Mouse (Mus musculus): ENCODE results near the gene Neurl1a.

Neurl1a gene

DNA sequence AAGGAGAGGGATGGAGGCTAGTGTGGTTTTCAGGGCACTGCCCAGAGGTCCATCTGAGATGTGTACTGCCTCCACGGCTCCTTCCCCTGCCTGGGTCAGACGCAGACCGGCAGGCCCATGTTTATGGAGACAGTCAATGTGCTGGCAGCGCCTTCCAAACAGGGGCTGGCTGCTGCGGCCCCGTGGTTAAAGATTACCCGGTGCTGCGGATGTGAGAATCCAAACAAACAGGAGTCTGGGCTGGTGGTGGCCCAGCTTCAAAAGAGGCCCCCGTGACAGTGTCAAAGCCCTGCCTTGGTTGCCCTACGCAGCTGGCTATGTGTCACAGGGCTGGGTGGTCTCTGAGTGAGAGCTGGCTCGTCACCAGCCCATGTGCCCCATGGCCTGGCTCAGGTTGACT lies 69.2 kb downstream of the Neurl1a start:
- DNase-seq (ENCODE audit: low spot score in 2 of 2): no peak

- DNase-seq (ENCODE audit: low spot score in 2 of 2): no peak
Observed at GRCm38 (mm10) chr19:47248296-47248695, 69.7 kb downstream of the Neurl1a start.

- no peak for DNase-seq (ENCODE audit: low spot score in 2 of 2)
Observed at GRCm38 (mm10) chr19:47248906-47249568, 70.4 kb downstream of the Neurl1a start.

DNA sequence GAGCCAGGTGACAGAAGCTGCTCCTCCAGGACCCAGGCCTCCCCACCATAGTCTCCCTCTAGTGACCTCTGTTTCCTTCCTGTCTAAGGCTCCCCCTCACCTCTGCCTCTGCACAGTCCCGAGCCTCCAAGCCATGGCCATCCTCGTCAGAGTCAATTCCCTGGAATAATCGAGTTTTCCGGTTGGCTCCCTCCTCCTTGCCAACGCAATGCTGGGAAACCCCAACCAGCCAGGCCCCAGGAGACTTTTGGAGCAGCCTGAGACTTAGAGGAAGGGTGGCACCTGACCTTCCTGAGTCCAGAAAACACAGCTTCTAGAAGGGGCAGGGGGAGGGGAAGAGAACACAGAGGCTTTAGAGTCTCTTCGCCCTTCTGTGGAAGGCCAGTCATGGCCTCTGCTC lies 72.3 kb downstream of the Neurl1a start:
- DNase-seq (ENCODE audit: low spot score in 2 of 2): no peak

DNA sequence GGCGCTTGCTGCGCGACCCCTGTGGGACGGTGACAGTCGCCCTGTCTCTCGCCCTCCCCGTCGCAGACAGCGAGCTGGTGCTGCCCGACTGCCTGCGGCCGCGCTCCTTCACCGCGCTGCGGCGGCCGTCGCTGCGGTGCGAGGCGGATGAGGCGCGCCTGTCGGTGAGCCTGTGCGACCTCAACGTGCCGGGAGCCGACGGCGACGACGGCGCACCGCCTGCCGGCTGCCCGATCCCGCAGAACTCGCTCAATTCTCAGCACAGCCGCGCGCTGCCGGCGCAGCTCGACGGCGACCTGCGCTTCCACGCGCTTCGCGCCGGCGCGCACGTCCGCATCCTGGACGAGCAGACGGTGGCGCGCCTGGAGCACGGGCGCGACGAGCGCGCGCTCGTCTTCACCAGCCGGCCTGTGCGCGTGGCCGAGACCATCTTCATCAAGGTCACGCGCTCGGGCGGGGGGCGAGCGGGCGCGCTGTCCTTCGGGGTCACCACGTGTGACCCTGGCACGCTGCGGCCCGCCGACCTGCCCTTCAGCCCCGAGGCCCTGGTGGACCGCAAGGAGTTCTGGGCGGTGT lies 74.5 kb downstream of the Neurl1a start:
- no peak for DNase-seq (ENCODE audit: low spot score in 2 of 2)

- no peak for DNase-seq (ENCODE audit: low spot score in 2 of 2)
Observed at GRCm38 (mm10) chr19:47255036-47255435, 76.4 kb downstream of the Neurl1a start.

GRCm38 (mm10) chr19:47255919-47256318 lies 77.3 kb downstream of the Neurl1a start:
- DNase-seq (ENCODE audit: low spot score in 2 of 2): no peak

GRCm38 (mm10) chr19:47259581-47259980 lies 81.0 kb downstream of the Neurl1a start:
- DNase-seq (ENCODE audit: low spot score in 2 of 2): no peak

DNA sequence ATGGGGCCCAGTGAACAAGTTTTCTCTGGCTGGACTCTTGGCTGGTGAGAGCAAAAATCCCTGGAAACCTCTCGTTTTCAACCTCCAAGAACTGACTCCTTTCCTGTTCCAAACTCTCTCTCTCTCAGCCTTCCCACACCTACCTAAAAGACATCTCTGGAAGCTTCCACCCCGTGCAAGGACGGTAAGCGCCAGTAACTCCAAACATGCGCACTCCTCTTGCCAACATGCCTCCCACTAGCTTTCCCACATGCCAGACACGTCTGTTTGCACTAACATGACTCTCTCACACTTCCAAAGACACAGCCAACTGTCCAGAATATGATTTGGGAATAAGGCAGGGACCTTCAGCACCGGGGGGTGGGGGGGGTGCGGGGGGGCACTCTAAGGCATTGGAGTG lies 82.6 kb downstream of the Neurl1a start:
- peak; percentile 56 to 71 for DNase-seq (ENCODE audit: low spot score in 2 of 2)

- DNase-seq (ENCODE audit: low spot score in 2 of 2): no peak
Observed at GRCm38 (mm10) chr19:47263621-47264020, 85.0 kb downstream of the Neurl1a start.

DNA sequence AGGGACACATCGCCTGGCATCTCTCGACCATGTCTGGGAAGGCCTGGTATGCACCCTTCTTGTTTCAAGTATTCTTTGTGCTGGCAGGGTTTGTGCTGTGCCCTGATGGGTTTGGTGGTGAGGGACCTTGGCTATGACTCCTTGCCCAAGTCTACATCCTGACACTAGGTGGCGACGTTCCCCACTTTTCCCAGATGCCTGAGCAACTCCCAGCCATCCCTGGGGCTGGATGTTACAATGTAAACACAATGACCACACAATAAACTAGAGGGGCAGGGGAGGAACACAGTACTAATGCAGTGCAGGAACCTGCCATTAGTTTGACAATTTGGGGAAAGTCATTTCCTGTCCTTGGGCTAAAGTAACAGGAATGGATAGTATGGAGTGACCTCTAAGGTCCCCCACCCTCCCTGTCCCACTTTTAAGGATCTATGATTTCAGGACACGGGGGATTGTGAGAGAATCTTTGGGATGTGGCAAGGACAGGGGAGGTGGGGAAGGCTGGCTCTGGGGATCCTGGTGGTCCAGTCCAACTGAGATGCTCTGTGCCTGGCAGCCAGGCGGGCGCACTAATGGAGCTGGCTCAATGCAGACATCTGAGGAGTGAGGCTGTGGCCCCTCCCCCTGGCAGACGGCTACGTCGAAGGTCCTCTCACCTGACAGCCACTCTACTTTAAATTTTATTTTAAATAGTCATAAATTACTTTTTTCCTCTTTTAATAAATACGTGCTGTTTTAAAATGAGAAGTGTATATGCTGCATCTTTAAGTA lies 85.9 kb downstream of the Neurl1a start:
- peak in 1 of 2 experiments; percentile 48 for DNase-seq (ENCODE audit: low spot score in 2 of 2)

GRCm38 (mm10) chr19:47266070-47266801 lies 87.6 kb downstream of the Neurl1a start:
- DNase-seq (ENCODE audit: low spot score in 2 of 2): no peak

DNA sequence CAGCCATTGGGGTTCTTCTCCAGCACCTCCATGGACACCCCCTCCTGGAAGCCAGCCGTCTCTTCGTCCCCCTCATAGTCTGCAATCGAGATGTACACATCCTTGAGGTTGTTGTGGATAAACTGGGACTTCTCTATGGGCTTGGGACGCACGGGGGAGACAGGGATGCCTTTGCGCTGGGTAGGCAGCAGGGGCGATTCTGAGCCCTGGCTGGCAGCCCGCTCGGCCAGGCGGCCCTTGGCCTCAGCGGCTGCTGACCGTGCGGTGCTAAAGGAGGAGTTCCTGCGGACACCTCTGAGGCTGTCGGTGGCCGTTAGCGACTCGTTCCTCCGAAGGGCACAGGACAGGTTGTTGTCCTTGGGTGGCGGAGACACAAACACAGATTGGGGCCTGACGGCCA lies 88.4 kb downstream of the Neurl1a start:
- DNase-seq (ENCODE audit: low spot score in 2 of 2): no peak

GRCm38 (mm10) chr19:47269729-47270128 lies 91.1 kb downstream of the Neurl1a start:
- DNase-seq (ENCODE audit: low spot score in 2 of 2): no peak

GRCm38 (mm10) chr19:47270520-47270919 lies 91.9 kb downstream of the Neurl1a start:
- DNase-seq (ENCODE audit: low spot score in 2 of 2): no peak

- DNase-seq (ENCODE audit: low spot score in 2 of 2): peak; percentile 69 to 71
Observed at GRCm38 (mm10) chr19:47276730-47277129, 98.1 kb downstream of the Neurl1a start.

- no peak for DNase-seq (ENCODE audit: low spot score in 2 of 2)
Observed at GRCm38 (mm10) chr19:47279372-47279771, 100.8 kb downstream of the Neurl1a start.

GRCm38 (mm10) chr19:47279788-47280532 lies 101.3 kb downstream of the Neurl1a start:
- DNase-seq (ENCODE audit: low spot score in 2 of 2): peak; percentile 80 to 81

GRCm38 (mm10) chr19:47280894-47281293 lies 102.3 kb downstream of the Neurl1a start:
- DNase-seq (ENCODE audit: low spot score in 2 of 2): no peak

- DNase-seq (ENCODE audit: low spot score in 2 of 2): no peak
Observed at GRCm38 (mm10) chr19:47282050-47282454, 103.4 kb downstream of the Neurl1a start.

- DNase-seq (ENCODE audit: low spot score in 2 of 2): no peak
Observed at GRCm38 (mm10) chr19:47282688-47283215, 104.1 kb downstream of the Neurl1a start.
